Mouse (Mus musculus): ENCODE measurements around the gene Pim3.

GRCm38 (mm10) chr15:88850146-88850826, 11.7 kb upstream of the Pim3 start:
- TF ChIP-seq HCFC1 (IDR thresholded peaks at IDR 0.05; ENCODE audit: borderline replicate concordance, insufficient read depth, low read length) = no peak
- TF ChIP-seq ZNF384 (IDR thresholded peaks at IDR 0.05; ENCODE audit: low read depth, low read length) = no peak
- no peak for TF ChIP-seq ZC3H11A (IDR thresholded peaks at IDR 0.05; ENCODE audit: borderline replicate concordance, low read depth, low read length)
- no peak for TF ChIP-seq MAFK (IDR thresholded peaks at IDR 0.05; ENCODE audit: insufficient read depth, low read depth, low read length)

Data from ES-E14 (cell line).